Mouse (Mus musculus) liver, embryonic 11.5 days (tissue): ENCODE data around the gene Hectd2. TPM values are rescaled to one million over a fixed set of nuclear protein-coding genes. Genes with fewer than 3 reads are reported as not detected.

Experiments
- ATAC-seq: fragments of 200-750 bp; cut with Nextera tagmentation; replicated peaks from 2 replicates; pipeline ENCODE4 v1.8.0; 2017; ENCODE audit warnings: moderate number of reproducible peaks, mild to moderate bottlenecking, moderate TSS enrichment, moderate library complexity; ENCODE audit not compliant: low FRiP score
- DNase-seq: peaks from one replicate; pipeline ENCODE4 v3.0.0-alpha.2; 2017; ENCODE audit warnings: low spot score
- H3K27ac ChIP-seq: fragments of 300-500 bp; sonication (generic); 2 replicates; pipeline ENCODE4 v1.5.1; 2014; ENCODE audit warnings: mild to moderate bottlenecking, low read depth, low read length, control low read depth
- H3K27me3 ChIP-seq: fragments of 300-500 bp; sonication (generic); replicated peaks from 2 replicates; pipeline ENCODE4 v1.6.1; 2014; ENCODE audit warnings: low read length, mixed read lengths; ENCODE audit not compliant: control insufficient read depth, insufficient read depth
- H3K36me3 ChIP-seq: fragments of 300-500 bp; sonication (generic); 2 replicates; pipeline ENCODE4 v1.6.1; 2014; ENCODE audit warnings: mild to moderate bottlenecking, low read length, moderate library complexity, mixed read lengths; ENCODE audit not compliant: control insufficient read depth, insufficient read depth
- H3K4me1 ChIP-seq: fragments of 300-500 bp; sonication (generic); replicated peaks from 2 replicates; pipeline ENCODE4 v1.6.1; 2014; ENCODE audit warnings: low read length, mixed read lengths; ENCODE audit not compliant: control insufficient read depth, insufficient read depth
- H3K4me2 ChIP-seq: fragments of 300-500 bp; sonication (generic); 2 replicates; pipeline ENCODE4 v1.6.1; 2014; ENCODE audit warnings: mild to moderate bottlenecking, control low read depth, moderate library complexity
- H3K4me3 ChIP-seq: fragments of 300-500 bp; sonication (generic); 2 replicates; pipeline ENCODE4 v1.5.1; 2014; ENCODE audit warnings: low read depth, low read length, control low read depth
- H3K9ac ChIP-seq: fragments of 300-500 bp; sonication (generic); 2 replicates; pipeline ENCODE4 v1.6.1; 2014; ENCODE audit warnings: low read depth, low read length, control low read depth
- H3K9me3 ChIP-seq: fragments of 300-500 bp; sonication (generic); 2 replicates; pipeline ENCODE4 v1.6.1; 2016; ENCODE audit warnings: low read length, inconsistent platforms, mixed read lengths; ENCODE audit not compliant: control insufficient read depth
- WGBS: fragments of 180-500 bp; shearing (Covaris S2); extraction: QIAGEN DNeasy Blood & Tissue Kit; methylation state at CpG from one replicate; pipeline ENCODE4 v1.1.7; 2014; 5-methylcytosine and 5-hydroxymethylcytosine counted together
- polyA plus RNA-seq: library from polyadenylated mRNA; unstranded; fragments of >200 nt; fragmentation: Nextera tagmentation; extraction: Ambion mirVana; gene quantifications from 2 replicates; pipeline ENCODE4 v1.2.1, GENCODE M21; 2014

Hectd2 gene
- polyA plus RNA-seq, 1 experiment from 2014 or later, result 1.3 TPM

DNA sequence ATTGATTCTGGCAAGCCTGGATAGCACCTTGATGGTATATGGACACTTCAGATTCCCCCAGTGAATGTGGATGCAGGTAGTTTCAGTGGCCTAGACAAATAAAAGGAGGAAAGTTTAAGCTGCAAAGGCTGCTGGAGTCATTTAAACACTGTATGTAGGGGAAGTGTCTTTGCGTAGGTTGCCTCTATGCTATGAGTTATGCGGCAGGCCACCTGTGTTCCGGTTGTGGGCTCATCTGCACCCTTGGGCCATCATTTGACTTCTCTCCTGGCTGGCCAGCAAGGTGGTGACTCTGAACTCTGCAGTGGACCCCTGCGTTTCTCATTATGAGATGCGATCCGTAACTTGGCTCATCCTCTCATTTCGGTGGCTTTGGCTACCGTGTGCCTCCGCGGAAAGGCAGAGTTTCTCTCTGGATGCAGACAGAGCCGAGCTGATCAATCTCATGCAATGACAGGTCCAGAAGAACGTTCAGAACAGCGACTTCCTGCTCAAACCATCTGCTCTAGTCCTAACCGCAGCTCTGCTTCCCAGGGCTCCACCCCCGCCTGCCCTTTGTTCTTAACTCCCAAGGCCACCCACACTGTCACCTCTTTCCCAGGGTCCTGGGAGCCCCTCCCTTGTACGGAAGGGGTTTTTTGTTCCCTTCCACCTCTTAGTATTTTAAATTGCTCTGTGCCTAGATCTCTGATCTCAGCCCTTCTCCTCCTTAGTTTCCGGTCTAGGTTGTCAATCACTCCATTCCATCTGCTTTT, 20.3 kb upstream of the Hectd2 start:
- DNase-seq (no peak), ATAC-seq (no peak; the same call in 1 of the 2 replicates)
- H3K27me3 ChIP-seq, result no peaks in the 10 kb centered on the region
- no peak overlapping the region for H3K9ac ChIP-seq
- no peak overlapping the region for H3K27ac ChIP-seq
- H3K9me3 ChIP-seq, result no peaks in the 10 kb centered on the region
- no peaks in the 10 kb centered on the region for H3K4me1 ChIP-seq
- no peaks in the 10 kb centered on the region for H3K36me3 ChIP-seq
- no peak overlapping the region for H3K4me3 ChIP-seq
- 29% methylated on average over 17 of the region's 17 CpGs for WGBS
- H3K4me2 ChIP-seq, result peak overlapping the region; percentile 44

DNA sequence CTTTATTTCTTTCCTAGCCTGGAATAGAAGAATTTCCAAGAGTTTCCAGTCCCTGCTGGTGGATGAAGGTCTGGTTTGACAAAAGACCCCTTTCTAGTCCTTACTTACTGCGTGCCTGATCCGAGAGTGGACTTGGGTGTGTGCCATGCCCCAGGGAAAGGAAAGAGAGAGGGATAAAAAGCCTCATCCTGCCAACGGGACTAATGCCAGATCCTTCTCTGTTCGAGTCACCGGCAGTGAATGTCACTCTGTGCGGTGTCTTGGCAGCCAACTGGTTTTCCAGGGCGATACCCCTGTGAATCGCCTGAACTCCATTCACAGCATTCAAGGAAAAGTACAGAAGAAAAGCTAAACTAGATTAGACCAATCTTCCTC, 19.7 kb upstream of the Hectd2 start:
- ATAC-seq, result no peak
- H3K9ac ChIP-seq, result no peak overlapping the region
- H3K27ac ChIP-seq, result no peak overlapping the region
- WGBS, result 61% methylated on average over 8 of the region's 8 CpGs
- H3K27me3 ChIP-seq, result no peaks in the 10 kb centered on the region
- DNase-seq, result no peak
- no peaks in the 10 kb centered on the region for H3K4me1 ChIP-seq
- no peak overlapping the region for H3K4me3 ChIP-seq
- H3K9me3 ChIP-seq, result no peaks in the 10 kb centered on the region
- H3K4me2 ChIP-seq, result peak overlapping the region; percentile 44; the same call in 1 of the 2 replicates
- H3K36me3 ChIP-seq, result no peaks in the 10 kb centered on the region

DNA sequence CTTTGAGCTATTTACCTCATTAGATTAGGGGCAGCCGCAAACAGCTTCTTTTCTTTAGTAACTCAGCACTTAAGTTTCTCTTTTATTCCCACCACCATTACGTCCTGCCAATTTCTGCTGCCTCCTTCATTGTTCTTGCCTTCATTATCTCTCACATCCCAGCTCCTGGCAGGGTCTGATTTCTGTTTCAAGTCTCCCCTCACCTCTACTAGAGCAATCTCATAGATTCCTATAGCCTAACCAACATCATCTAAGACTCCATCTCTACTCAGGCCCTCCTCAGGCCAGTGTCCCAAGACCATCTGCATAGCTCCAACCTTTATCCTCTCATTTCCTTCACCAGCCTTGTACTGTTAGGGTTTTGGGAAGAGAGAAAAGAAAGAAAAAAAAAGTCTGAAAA, 19.3 kb upstream of the Hectd2 start:
- no peaks in the 10 kb centered on the region for H3K9me3 ChIP-seq
- H3K27me3 ChIP-seq, result no peaks in the 10 kb centered on the region
- DNase-seq (no peak), ATAC-seq (no peak)
- H3K4me3 ChIP-seq, result no peak overlapping the region
- 69% methylated on average over 2 of the region's 2 CpGs for WGBS
- H3K4me2 ChIP-seq, result no peak overlapping the region
- H3K27ac ChIP-seq, result no peak overlapping the region
- no peaks in the 10 kb centered on the region for H3K36me3 ChIP-seq
- H3K9ac ChIP-seq, result no peak overlapping the region
- no peaks in the 10 kb centered on the region for H3K4me1 ChIP-seq

DNA sequence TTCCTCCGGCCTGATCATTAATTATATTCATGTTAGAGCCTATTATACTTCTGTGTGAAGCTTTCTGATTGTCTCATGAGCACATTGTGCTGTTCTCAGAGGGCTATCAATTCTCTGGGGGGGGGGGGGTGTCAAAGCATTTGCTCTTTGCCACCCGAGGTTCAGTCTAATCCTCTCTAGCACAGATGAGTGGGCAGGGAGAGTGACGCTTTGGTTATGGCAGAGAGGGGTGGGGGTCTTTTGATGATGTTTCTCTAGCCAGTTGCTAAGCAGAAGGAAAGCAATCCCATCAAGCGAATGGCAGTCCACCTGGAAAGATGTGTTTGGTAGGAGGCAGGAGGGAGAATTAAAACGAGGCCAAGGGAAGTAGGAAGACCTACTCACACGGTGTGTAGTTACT, 18.6 kb upstream of the Hectd2 start:
- Histone ChIP-seq H3K4me1 (no peaks in the 10 kb centered on the region), H3K4me3 (no peak overlapping the region), H3K9me3 (no peaks in the 10 kb centered on the region), H3K27ac (no peak overlapping the region), H3K4me2 (no peak overlapping the region), H3K36me3 (no peaks in the 10 kb centered on the region), H3K9ac (no peak overlapping the region), H3K27me3 (no peaks in the 10 kb centered on the region)
- WGBS, result 54% methylated on average over 6 of the region's 6 CpGs
- no peak for ATAC-seq
- no peak for DNase-seq

DNA sequence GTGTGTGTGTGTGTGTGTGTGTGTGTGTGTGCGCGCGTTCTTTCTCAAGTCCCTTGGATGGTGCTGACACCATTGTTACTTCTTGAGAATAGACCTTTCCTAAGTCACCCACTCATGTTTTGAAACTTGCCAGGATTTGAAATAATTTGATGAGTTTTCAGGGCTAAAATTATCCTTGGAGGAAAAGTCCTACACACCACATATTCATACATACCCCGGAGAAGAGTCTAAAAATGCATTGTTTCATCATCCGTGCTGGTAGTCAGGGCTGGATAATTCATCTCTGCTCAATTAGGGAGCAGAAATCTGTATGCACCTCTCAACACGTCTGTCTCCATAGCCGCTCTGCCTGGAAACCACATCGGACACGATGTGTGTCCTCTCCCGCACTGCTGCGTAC, 17.5 kb upstream of the Hectd2 start:
- no peak for ATAC-seq

DNA sequence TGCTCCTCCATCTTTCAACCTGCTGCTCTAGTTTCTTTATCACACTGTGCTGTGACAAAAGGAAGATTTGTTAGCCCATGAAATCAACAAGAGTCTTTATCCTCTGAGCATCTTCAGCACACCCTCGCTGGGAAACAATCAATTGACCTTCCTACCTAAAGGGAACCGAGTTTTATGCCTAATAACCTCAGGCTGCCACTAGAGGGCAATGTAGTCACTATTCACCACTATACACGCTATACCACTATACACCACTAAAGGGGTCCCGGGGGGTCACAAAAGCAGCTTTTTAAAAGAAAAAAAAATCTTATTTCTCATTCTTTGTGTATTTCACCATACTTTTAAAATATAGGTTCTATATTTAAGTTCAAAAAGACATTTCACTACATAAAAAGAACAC, 15.9 kb upstream of the Hectd2 start:
- Histone ChIP-seq H3K27ac (no peak overlapping the region), H3K4me3 (no peak overlapping the region), H3K27me3 (no peaks in the 10 kb centered on the region), H3K4me2 (no peak overlapping the region), H3K4me1 (no peaks in the 10 kb centered on the region), H3K9me3 (no peaks in the 10 kb centered on the region), H3K36me3 (no peaks in the 10 kb centered on the region), H3K9ac (no peak overlapping the region)
- WGBS, result 9% methylated on average over 4 of the region's 4 CpGs
- DNase-seq (no peak), ATAC-seq (peak; percentile 60; the same call in 1 of the 2 replicates)

More for the DNA sequence above, 17.5 kb upstream of the Hectd2 start:
- no peak for DNase-seq
- H3K36me3 ChIP-seq, result no peaks in the 10 kb centered on the region
- H3K27ac ChIP-seq, result no peak overlapping the region
- WGBS, result 88% methylated on average over 11 of the region's 11 CpGs
- no peaks in the 10 kb centered on the region for H3K9me3 ChIP-seq
- H3K27me3 ChIP-seq, result no peaks in the 10 kb centered on the region
- no peaks in the 10 kb centered on the region for H3K4me1 ChIP-seq
- H3K4me2 ChIP-seq, result no peak overlapping the region
- H3K4me3 ChIP-seq, result no peak overlapping the region
- no peak overlapping the region for H3K9ac ChIP-seq

DNA sequence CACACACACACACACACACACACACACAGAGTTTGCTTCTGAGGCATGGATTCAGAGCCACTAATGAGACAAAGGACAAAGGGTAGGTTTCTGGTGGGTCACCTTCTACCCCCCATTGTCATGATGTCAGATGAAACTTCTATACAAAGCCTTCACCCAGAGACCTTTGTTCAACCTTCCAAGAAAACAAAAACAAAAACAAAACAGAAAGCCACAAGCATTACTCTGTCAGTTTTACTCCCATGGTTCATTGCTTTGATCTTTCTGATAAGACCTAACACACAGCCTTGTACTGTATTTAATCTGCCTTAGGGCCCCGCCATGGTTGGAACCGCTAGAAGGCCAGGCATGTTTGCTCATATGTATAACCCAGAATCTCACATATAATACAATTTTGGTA, 15.1 kb upstream of the Hectd2 start:
- H3K4me2 ChIP-seq, result no peak overlapping the region
- no peak overlapping the region for H3K4me3 ChIP-seq
- H3K36me3 ChIP-seq, result no peaks in the 10 kb centered on the region
- H3K27me3 ChIP-seq, result no peaks in the 10 kb centered on the region
- H3K9ac ChIP-seq, result no peak overlapping the region
- no peak for DNase-seq
- H3K9me3 ChIP-seq, result no peaks in the 10 kb centered on the region
- no peak for ATAC-seq
- H3K27ac ChIP-seq, result no peak overlapping the region
- H3K4me1 ChIP-seq, result no peaks in the 10 kb centered on the region
- WGBS, result 93% methylated on average over 2 of the region's 2 CpGs

DNA sequence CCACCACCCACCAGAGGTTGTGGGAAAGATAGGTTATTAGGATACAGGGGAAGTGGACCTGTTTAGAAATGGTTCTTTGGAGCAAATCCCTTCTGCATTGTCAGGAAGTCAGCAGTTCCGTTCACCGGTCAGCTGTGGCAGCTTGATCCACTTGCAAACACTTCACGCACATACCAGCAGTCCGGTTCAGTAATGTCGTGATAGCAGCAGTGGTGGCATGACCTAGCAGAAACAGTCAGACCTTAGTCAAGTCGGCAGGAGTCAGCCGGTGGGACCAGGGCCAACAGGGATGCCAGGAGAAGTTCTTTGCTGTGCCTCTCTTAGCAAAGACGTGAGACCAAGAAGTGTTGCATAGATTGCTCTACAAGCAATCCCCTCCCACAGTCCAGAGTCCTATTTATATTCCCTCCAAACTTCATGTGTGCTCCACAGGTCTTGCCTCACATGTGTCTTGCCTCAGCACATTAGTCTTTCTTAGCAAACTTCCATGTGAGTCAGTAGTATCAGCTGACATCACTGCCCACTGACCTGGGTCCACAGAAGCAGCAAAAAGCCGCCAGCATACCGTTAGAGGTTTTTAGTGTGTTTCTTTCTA, 14.3 kb upstream of the Hectd2 start:
- Histone ChIP-seq H3K4me2 (no peak overlapping the region), H3K4me3 (no peak overlapping the region), H3K36me3 (no peaks in the 10 kb centered on the region), H3K9me3 (no peaks in the 10 kb centered on the region), H3K4me1 (no peaks in the 10 kb centered on the region), H3K9ac (no peak overlapping the region), H3K27me3 (no peaks in the 10 kb centered on the region), H3K27ac (no peak overlapping the region)
- DNase-seq (no peak), ATAC-seq (no peak)
- WGBS, result 61% methylated on average over 10 of the region's 10 CpGs

DNA sequence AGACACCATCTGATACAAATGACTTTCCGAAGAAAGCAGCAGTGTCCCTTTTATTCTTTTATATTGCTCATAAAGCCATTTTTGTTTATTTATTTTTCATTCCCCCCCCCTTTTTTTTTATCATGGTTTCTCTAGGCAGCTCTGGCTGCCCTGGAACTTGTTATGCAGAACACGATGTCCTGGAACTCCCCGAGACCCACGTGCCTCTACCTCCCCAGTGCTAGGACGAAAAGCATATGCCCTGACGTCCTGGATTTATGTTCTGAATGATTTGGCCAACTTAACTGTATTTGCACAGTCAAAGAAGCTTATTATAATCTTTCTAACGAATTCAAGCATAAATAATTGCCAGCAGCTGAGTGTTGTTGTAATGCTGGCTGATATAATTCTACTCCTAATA, 13.7 kb upstream of the Hectd2 start:
- 72% methylated on average over 7 of the region's 7 CpGs for WGBS

More for the DNA sequence above, 13.7 kb upstream of the Hectd2 start:
- no peaks in the 10 kb centered on the region for H3K27me3 ChIP-seq
- no peak overlapping the region for H3K4me3 ChIP-seq
- no peaks in the 10 kb centered on the region for H3K4me1 ChIP-seq
- no peak overlapping the region for H3K27ac ChIP-seq
- H3K9me3 ChIP-seq, result no peaks in the 10 kb centered on the region
- H3K9ac ChIP-seq, result no peak overlapping the region
- no peaks in the 10 kb centered on the region for H3K36me3 ChIP-seq
- no peak for ATAC-seq
- no peak for DNase-seq
- H3K4me2 ChIP-seq, result no peak overlapping the region
